Mouse (Mus musculus): Measurements from ENCODE around the gene Taf4.

GRCm38 (mm10) chr2:180025861-180026200, 49.4 kb upstream of the Taf4 start:
- TF ChIP-seq CTCF (conservative IDR thresholded peaks at IDR 0.05; ENCODE audit: insufficient read depth, insufficient read length, low read depth, low read length), result no peak
- no peak for TF ChIP-seq POLR2A (IDR thresholded peaks at IDR 0.05; ENCODE audit: low read depth, low read length)

Data from kidney, adult 2 months (tissue).